Mouse (Mus musculus): ENCODE results near the gene Tdgf1. TPM values are rescaled to one million over a fixed set of nuclear protein-coding genes. Genes with fewer than 3 reads are reported as not detected.
A peak's percentile ranks its signal among the peaks of the same experiment; 100 is the strongest.

Gene Tdgf1
- polyA plus RNA-seq, 2 experiments: not detected

- WGBS (ENCODE audit: insufficient replicate concordance): 4% methylated on average over 6 of the region's 6 CpGs
- Histone ChIP-seq H3K27me3 (ENCODE audit: control insufficient read depth, insufficient read depth, low read length) (no peaks in the 10 kb centered on the region), H3K4me1 (replicated peaks; ENCODE audit: control insufficient read depth in 2 of 2, insufficient read depth in 2 of 2, low read length in 1 of 2) (no peaks in the 10 kb centered on the region), H3K4me2 (ENCODE audit: low read depth) (no peak overlapping the region), H3K27ac (no peak overlapping the region), H3K9ac (replicated peaks) (no peak overlapping the region), H3K4me3 (ENCODE audit: insufficient read depth in 1 of 2, low read depth in 2 of 2, low read length in 2 of 2) (no peak overlapping the region), H3K9me3 (ENCODE audit: control insufficient read depth, low read length) (no peaks in the 10 kb centered on the region), H3K36me3 (replicated peaks; ENCODE audit: control insufficient read depth, insufficient read depth, low read depth) (no peaks in the 10 kb centered on the region)
- DNase-seq (ENCODE audit: low read depth in 3 of 3, low spot score in 3 of 3) (no peak), ATAC-seq (ENCODE audit: insufficient read depth) (no peak; the same call in 1 of the 2 replicates)
- no peak for TF ChIP-seq EP300 (IDR thresholded peaks at IDR 0.05; ENCODE audit: low read depth)
- TF ChIP-seq CTCF (IDR thresholded peaks at IDR 0.05; ENCODE audit: low read depth): no peak
Measured at GRCm38 (mm10) chr9:110896595-110896994, 49.4 kb downstream of the Tdgf1 start.

- Histone ChIP-seq H3K27ac (no peak overlapping the region), H3K9ac (replicated peaks) (no peak overlapping the region), H3K27me3 (ENCODE audit: control insufficient read depth, insufficient read depth, low read length) (no peaks in the 10 kb centered on the region), H3K4me3 (ENCODE audit: insufficient read depth in 1 of 2, low read depth in 2 of 2, low read length in 2 of 2) (no peak overlapping the region), H3K4me1 (replicated peaks; ENCODE audit: control insufficient read depth in 2 of 2, insufficient read depth in 2 of 2, low read length in 1 of 2) (no peaks in the 10 kb centered on the region), H3K36me3 (replicated peaks; ENCODE audit: control insufficient read depth, insufficient read depth, low read depth) (no peaks in the 10 kb centered on the region), H3K9me3 (ENCODE audit: control insufficient read depth, low read length) (no peaks in the 10 kb centered on the region), H3K4me2 (ENCODE audit: low read depth) (no peak overlapping the region)
- no peak for TF ChIP-seq CTCF (IDR thresholded peaks at IDR 0.05; ENCODE audit: low read depth)
- TF ChIP-seq EP300 (IDR thresholded peaks at IDR 0.05; ENCODE audit: low read depth): no peak
- WGBS (ENCODE audit: insufficient replicate concordance): 30% methylated on average over 7 of the region's 7 CpGs
- ATAC-seq (ENCODE audit: insufficient read depth): no peak
- DNase-seq (ENCODE audit: low read depth in 3 of 3, low spot score in 3 of 3): no peak
Measured at GRCm38 (mm10) chr9:110895994-110896393, 50.0 kb downstream of the Tdgf1 start.

- H3K27ac ChIP-seq: no peak overlapping the region
- WGBS (ENCODE audit: insufficient replicate concordance): 32% methylated on average over 5 of the region's 5 CpGs
- no peaks in the 10 kb centered on the region for H3K27me3 ChIP-seq (ENCODE audit: control insufficient read depth, insufficient read depth, low read length)
- H3K36me3 ChIP-seq (replicated peaks; ENCODE audit: control insufficient read depth, insufficient read depth, low read depth): no peaks in the 10 kb centered on the region
- no peaks in the 10 kb centered on the region for H3K4me1 ChIP-seq (replicated peaks; ENCODE audit: control insufficient read depth in 2 of 2, insufficient read depth in 2 of 2, low read length in 1 of 2)
- TF ChIP-seq CTCF (IDR thresholded peaks at IDR 0.05; ENCODE audit: low read depth) (peak; percentile 32; the same call in 1 of the 2 replicates), EP300 (IDR thresholded peaks at IDR 0.05; ENCODE audit: low read depth) (no peak)
- H3K4me2 ChIP-seq (ENCODE audit: low read depth): no peak overlapping the region
- DNase-seq (ENCODE audit: low read depth in 3 of 3, low spot score in 3 of 3) (no peak), ATAC-seq (ENCODE audit: insufficient read depth) (no peak)
- H3K4me3 ChIP-seq (ENCODE audit: insufficient read depth in 1 of 2, low read depth in 2 of 2, low read length in 2 of 2): no peak overlapping the region
- no peak overlapping the region for H3K9ac ChIP-seq (replicated peaks)
- H3K9me3 ChIP-seq (ENCODE audit: control insufficient read depth, low read length): no peaks in the 10 kb centered on the region
Measured at GRCm38 (mm10) chr9:110895507-110895906, 50.5 kb downstream of the Tdgf1 start.

- DNase-seq (ENCODE audit: low read depth in 3 of 3, low spot score in 3 of 3) (no peak), ATAC-seq (ENCODE audit: insufficient read depth) (no peak)
- Histone ChIP-seq H3K4me1 (replicated peaks; ENCODE audit: control insufficient read depth in 2 of 2, insufficient read depth in 2 of 2, low read length in 1 of 2) (peaks cover 0 to 3% of the 10 kb centered on the region in 2 experiments; a peak in 1 of 4 replicates), H3K27me3 (ENCODE audit: control insufficient read depth, insufficient read depth, low read length) (no peaks in the 10 kb centered on the region), H3K4me2 (ENCODE audit: low read depth) (no peak overlapping the region), H3K9ac (replicated peaks) (no peak overlapping the region), H3K9me3 (ENCODE audit: control insufficient read depth, low read length) (no peaks in the 10 kb centered on the region), H3K27ac (no peak overlapping the region), H3K4me3 (ENCODE audit: insufficient read depth in 1 of 2, low read depth in 2 of 2, low read length in 2 of 2) (no peak overlapping the region), H3K36me3 (replicated peaks; ENCODE audit: control insufficient read depth, insufficient read depth, low read depth) (no peaks in the 10 kb centered on the region)
- WGBS (ENCODE audit: insufficient replicate concordance): 33% methylated on average over 10 of the region's 10 CpGs
- no peak for TF ChIP-seq EP300 (IDR thresholded peaks at IDR 0.05; ENCODE audit: low read depth)
- TF ChIP-seq CTCF (IDR thresholded peaks at IDR 0.05; ENCODE audit: low read depth): no peak
Measured at GRCm38 (mm10) chr9:110893429-110893828, 52.5 kb downstream of the Tdgf1 start.

DNA sequence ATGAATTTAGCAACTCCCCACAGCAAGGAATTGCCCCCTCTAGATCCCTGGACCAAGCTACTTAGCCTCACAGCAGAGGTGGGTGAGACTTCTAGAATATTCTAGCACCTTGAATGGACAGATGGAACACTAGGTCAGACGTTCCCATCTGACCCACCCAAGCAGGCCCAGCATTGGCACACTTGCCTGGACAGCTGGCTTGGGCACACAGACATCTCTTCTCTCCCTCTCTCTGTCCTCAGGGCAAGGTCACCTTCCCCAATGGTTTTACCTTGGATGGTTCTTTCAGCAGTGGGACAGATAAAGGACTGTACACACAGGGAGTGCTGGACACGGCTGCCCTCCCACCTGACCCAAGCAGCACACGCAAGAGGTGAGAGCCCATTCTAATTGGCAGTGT lies 53.4 kb downstream of the Tdgf1 start:
- no peak overlapping the region for H3K4me3 ChIP-seq (ENCODE audit: insufficient read depth in 1 of 2, low read depth in 2 of 2, low read length in 2 of 2)
- WGBS (ENCODE audit: insufficient replicate concordance): 64% methylated on average over 3 of the region's 3 CpGs

More for the DNA sequence above, 53.4 kb downstream of the Tdgf1 start:
- Histone ChIP-seq H3K9me3 (ENCODE audit: control insufficient read depth, low read length) (no peaks in the 10 kb centered on the region), H3K27ac (no peak overlapping the region), H3K9ac (replicated peaks) (no peak overlapping the region), H3K27me3 (ENCODE audit: control insufficient read depth, insufficient read depth, low read length) (no peaks in the 10 kb centered on the region), H3K4me2 (ENCODE audit: low read depth) (no peak overlapping the region), H3K36me3 (replicated peaks; ENCODE audit: control insufficient read depth, insufficient read depth, low read depth) (no peaks in the 10 kb centered on the region), H3K4me1 (replicated peaks; ENCODE audit: control insufficient read depth in 2 of 2, insufficient read depth in 2 of 2, low read length in 1 of 2) (peaks cover 0 to 3% of the 10 kb centered on the region in 2 experiments; a peak in 1 of 4 replicates)
- ATAC-seq (ENCODE audit: insufficient read depth) (no peak), DNase-seq (ENCODE audit: low read depth in 3 of 3, low spot score in 3 of 3) (no peak)
- TF ChIP-seq CTCF (IDR thresholded peaks at IDR 0.05; ENCODE audit: low read depth): no peak
- no peak for TF ChIP-seq EP300 (IDR thresholded peaks at IDR 0.05; ENCODE audit: low read depth)

Data from liver, embryonic 14.5 days (tissue).